Mouse (Mus musculus) stomach, postnatal 0 days (tissue): Measurements from ENCODE around the gene Prps2. TPM values are rescaled to one million over a fixed set of nuclear protein-coding genes. Genes with fewer than 3 reads are reported as not detected.
"Not testable (repeated sequence)": the region's sequence is repeated elsewhere in the genome, so short reads cannot be mapped to it uniquely, and the experiment has no call there.

Experiments used
- ATAC-seq: fragments of 200-750 bp; cut with Nextera tagmentation; 2 replicates; pipeline ENCODE4 v1.8.0; 2017; ENCODE audit not compliant: low FRiP score, low TSS enrichment
- DNase-seq: peaks from one replicate; pipeline ENCODE4 v3.0.0-alpha.2; 2016; ENCODE audit warnings: low spot score
- H3K27ac ChIP-seq: fragments of 300-500 bp; sonication (generic); replicated peaks from 2 replicates; pipeline ENCODE4 v1.5.1; 2014; ENCODE audit warnings: mild to moderate bottlenecking, control low read depth
- H3K27me3 ChIP-seq: fragments of 300-500 bp; sonication (generic); 2 replicates; pipeline ENCODE4 v1.6.1; 2014; ENCODE audit warnings: low read length; ENCODE audit not compliant: control insufficient read depth, insufficient read depth
- H3K36me3 ChIP-seq: fragments of 300-500 bp; sonication (generic); 2 replicates; pipeline ENCODE4 v1.6.1; 2014; ENCODE audit warnings: low read length, mixed read lengths; ENCODE audit not compliant: control insufficient read depth, insufficient read depth
- H3K4me1 ChIP-seq: fragments of 300-500 bp; sonication (generic); replicated peaks from 2 replicates; pipeline ENCODE4 v1.6.1; 2014; ENCODE audit warnings: antibody characterized with exemption; ENCODE audit not compliant: control insufficient read depth, insufficient read depth
- H3K4me2 ChIP-seq: fragments of 300-500 bp; sonication (generic); replicated peaks from 2 replicates; pipeline ENCODE4 v1.6.1; 2014; ENCODE audit warnings: low read depth, mild to moderate bottlenecking, control low read depth, moderate library complexity
- H3K4me3 ChIP-seq: fragments of 300-500 bp; sonication (generic); 2 replicates; pipeline ENCODE4 v1.5.1; 2014; ENCODE audit warnings: low read depth, low read length, control low read depth
- H3K9ac ChIP-seq: fragments of 300-500 bp; sonication (generic); 2 replicates; pipeline ENCODE4 v1.6.1; 2014; ENCODE audit warnings: mild to moderate bottlenecking, low read length, control low read depth, mixed read lengths
- H3K9me3 ChIP-seq: fragments of 300-500 bp; sonication (generic); 2 replicates; pipeline ENCODE4 v1.6.1; 2016; ENCODE audit warnings: low read length; ENCODE audit not compliant: control insufficient read depth
- CTCF ChIP-seq: IDR thresholded peaks from 2 replicates; pipeline ENCODE4 v1.5.1; 2016; ENCODE audit warnings: antibody characterized with exemption, low read depth, mild to moderate bottlenecking, moderate library complexity
- EP300 ChIP-seq: optimal IDR thresholded peaks from 2 replicates; pipeline ENCODE3; 2016; ENCODE audit warnings: antibody characterized with exemption
- WGBS: fragments of 180-500 bp; shearing (Covaris S2); extraction: QIAGEN DNeasy Blood & Tissue Kit; methylation state at CpG from one replicate; pipeline ENCODE4 v1.1.7; 2014; 5-methylcytosine and 5-hydroxymethylcytosine counted together
- polyA plus RNA-seq: library from polyadenylated mRNA; unstranded; fragments of >200 nt; fragmentation: Nextera tagmentation; extraction: Ambion mirVana; gene quantifications from 2 replicates; pipeline ENCODE4 v1.2.1, GENCODE M21; 2015

The Prps2 gene
- polyA plus RNA-seq, 1 experiment from 2014 or later = 11.9 TPM

- WGBS = 29% methylated on average over 1 of the region's 1 CpGs
- Histone ChIP-seq H3K27me3 (no peaks in the 10 kb centered on the region), H3K36me3 (no peaks in the 10 kb centered on the region), H3K9me3 (no peaks in the 10 kb centered on the region), H3K4me1 (no peaks in the 10 kb centered on the region), H3K9ac (no peak overlapping the region), H3K4me3 (no peak overlapping the region), H3K4me2 (no peak overlapping the region), H3K27ac (no peak overlapping the region)
- no peak for TF ChIP-seq EP300
- no peak for TF ChIP-seq CTCF
- no peak for DNase-seq
- ATAC-seq = no peak
Observed at GRCm38 (mm10) chrX:167323742-167324141, 58.8 kb downstream of the Prps2 start.

GRCm38 (mm10) chrX:167321233-167321806 lies 61.2 kb downstream of the Prps2 start:
- H3K27ac ChIP-seq = no peak overlapping the region
- no peaks in the 10 kb centered on the region for H3K4me1 ChIP-seq
- no peak overlapping the region for H3K4me2 ChIP-seq
- H3K9ac ChIP-seq = no peak overlapping the region
- ATAC-seq = no peak
- no peak overlapping the region for H3K4me3 ChIP-seq
- no peaks in the 10 kb centered on the region for H3K9me3 ChIP-seq
- DNase-seq = no peak
- H3K36me3 ChIP-seq = no peaks in the 10 kb centered on the region
- H3K27me3 ChIP-seq = no peaks in the 10 kb centered on the region
- no peak for TF ChIP-seq EP300
- no peak for TF ChIP-seq CTCF
- 69% methylated on average over 4 of the region's 4 CpGs for WGBS

- DNase-seq (no peak), ATAC-seq (no peak)
- Histone ChIP-seq H3K27ac (no peak overlapping the region), H3K4me1 (no peaks in the 10 kb centered on the region), H3K9ac (no peak overlapping the region), H3K36me3 (no peaks in the 10 kb centered on the region), H3K4me2 (no peak overlapping the region), H3K4me3 (no peak overlapping the region), H3K27me3 (no peaks in the 10 kb centered on the region), H3K9me3 (no peaks in the 10 kb centered on the region)
- no peak for TF ChIP-seq EP300
- 48% methylated on average over 4 of the region's 4 CpGs for WGBS
Observed at GRCm38 (mm10) chrX:167318819-167319396, 63.6 kb downstream of the Prps2 start.

GRCm38 (mm10) chrX:167315766-167316165 lies 66.8 kb downstream of the Prps2 start:
- Histone ChIP-seq H3K4me1 (no peaks in the 10 kb centered on the region), H3K9ac (no peak overlapping the region), H3K9me3 (no peaks in the 10 kb centered on the region), H3K4me2 (no peak overlapping the region), H3K27me3 (no peaks in the 10 kb centered on the region), H3K4me3 (no peak overlapping the region), H3K36me3 (no peaks in the 10 kb centered on the region), H3K27ac (no peak overlapping the region)
- no peak for TF ChIP-seq EP300
- TF ChIP-seq CTCF = no peak
- WGBS = 67% methylated on average over 5 of the region's 5 CpGs
- DNase-seq (no peak), ATAC-seq (no peak)

- no peak overlapping the region for H3K27ac ChIP-seq
- no peak overlapping the region for H3K4me3 ChIP-seq
- H3K36me3 ChIP-seq = no peaks in the 10 kb centered on the region
- no peak overlapping the region for H3K9ac ChIP-seq
- WGBS = 65% methylated on average over 4 of the region's 4 CpGs
- no peak for TF ChIP-seq EP300
- H3K4me2 ChIP-seq = no peak overlapping the region
- H3K27me3 ChIP-seq = no peaks in the 10 kb centered on the region
- no peak for ATAC-seq
- no peaks in the 10 kb centered on the region for H3K9me3 ChIP-seq
- no peak for DNase-seq
- no peaks in the 10 kb centered on the region for H3K4me1 ChIP-seq
Observed at GRCm38 (mm10) chrX:167315093-167315726, 67.3 kb downstream of the Prps2 start.

GRCm38 (mm10) chrX:167302061-167302460 lies 80.5 kb downstream of the Prps2 start:
- H3K36me3 ChIP-seq, H3K27ac ChIP-seq, H3K4me1 ChIP-seq, H3K9me3 ChIP-seq, DNase-seq, H3K27me3 ChIP-seq, ATAC-seq, H3K4me3 ChIP-seq, H3K4me2 ChIP-seq, H3K9ac ChIP-seq: not testable (repeated sequence)
- no CpG with 5 or more reads among the region's 1 CpGs for WGBS

Other genes with a start within 250 kb of the Prps2 start
- 6,456 and 7,015 TPM in 2 replicates for gene Tmsb4x, start 173.4 kb downstream of the Prps2 start, polyA plus RNA-seq
- 0.24 and 0.58 TPM in 2 replicates for gene Tlr8, start 118.4 kb downstream of the Prps2 start, polyA plus RNA-seq
- gene Tlr7, start 52.2 kb downstream of the Prps2 start, polyA plus RNA-seq = 0.64 and 0.78 TPM in 2 replicates